Comparison of ENCODE assay signal across 8 mouse cellular contexts in genomic region chr12:25092751-25093211, GRCm38 (mm10). TPM values are rescaled to one million over a fixed set of nuclear protein-coding genes. Genes with fewer than 3 reads are reported as not detected.
DNase-seq lines count a peak whose midpoint lies in the region; ATAC-seq and TF ChIP-seq lines count a peak whose summit lies in the region.

No protein-coding gene starts in this region.

- H3K4me2 ChIP-seq in embryonic facial prominence, embryonic 11.5 days (ENCODE audit: low read depth, low read length) = peak overlapping the region; percentile 71
- peak overlapping the region; percentile 68 for H3K4me2 ChIP-seq in heart, postnatal 0 days (ENCODE audit: low read depth, low read length)
- peak overlapping the region; percentile 66 for H3K4me2 ChIP-seq in stomach, embryonic 14.5 days (replicated peaks; ENCODE audit: low read depth, low read length)

- peak; percentile 34; the same call in 1 of the 2 replicates for ATAC-seq in embryonic facial prominence, embryonic 11.5 days (replicated peaks; ENCODE audit: insufficient number of reproducible peaks, low FRiP score, low TSS enrichment, low read depth)
- ATAC-seq in heart, postnatal 0 days (ENCODE audit: insufficient read depth, low read depth) = no peak
- peak; percentile 21; the same call in 1 of the 2 replicates for ATAC-seq in stomach, embryonic 14.5 days (ENCODE audit: insufficient number of reproducible peaks, insufficient read depth, low FRiP score, low read depth)
- ATAC-seq in inflammation-experienced regulatory T-cells, adult 6 months = no peak

- H3K27me3 ChIP-seq in embryonic facial prominence, embryonic 11.5 days (ENCODE audit: control insufficient read depth, insufficient read depth, low read length) = no peaks in the 10 kb centered on the region
- no peaks in the 10 kb centered on the region for H3K27me3 ChIP-seq in heart, postnatal 0 days (ENCODE audit: control insufficient read depth, insufficient read depth, low read length)
- no peaks in the 10 kb centered on the region for H3K27me3 ChIP-seq in stomach, embryonic 14.5 days (ENCODE audit: control insufficient read depth, insufficient read depth, low read length)

- TF ChIP-seq CTCF in heart, postnatal 0 days (IDR thresholded peaks at IDR 0.05; ENCODE audit: low read depth) = no peak

- no peak overlapping the region for H3K27ac ChIP-seq in embryonic facial prominence, embryonic 11.5 days (replicated peaks; ENCODE audit: low read depth, low read length)
- no peak overlapping the region for H3K27ac ChIP-seq in heart, postnatal 0 days (ENCODE audit: low read depth)
- H3K27ac ChIP-seq in stomach, embryonic 14.5 days (ENCODE audit: low read length) = peak overlapping the region; percentile 55; the same call in 1 of the 2 replicates

- peak overlapping the region; percentile 65 for H3K9ac ChIP-seq in embryonic facial prominence, embryonic 11.5 days (replicated peaks; ENCODE audit: low read length)
- no peak overlapping the region for H3K9ac ChIP-seq in heart, postnatal 0 days (replicated peaks; ENCODE audit: low read depth, low read length)
- no peak overlapping the region for H3K9ac ChIP-seq in stomach, embryonic 14.5 days (replicated peaks; ENCODE audit: low read depth, low read length)

- H3K4me3 ChIP-seq in embryonic facial prominence, embryonic 11.5 days (ENCODE audit: low read depth, low read length) = peak overlapping the region; percentile 41
- peak overlapping the region; percentile 37 for H3K4me3 ChIP-seq in heart, postnatal 0 days (ENCODE audit: low read depth, low read length)
- peak overlapping the region; percentile 56 for H3K4me3 ChIP-seq in stomach, embryonic 14.5 days (ENCODE audit: low read depth, low read length)

- peak; percentile 83 for DNase-seq in CD4-positive helper T cell, adult 2 months (ENCODE audit: low read depth, low spot score)
- DNase-seq in adrenal gland, adult (ENCODE audit: inconsistent age in 2 of 2, low spot score in 1 of 2) = peak; percentile 85 to 95
- peak; percentile 74 for DNase-seq in embryonic facial prominence, embryonic 11.5 days (ENCODE audit: low spot score)
- DNase-seq in heart, postnatal 0 days (ENCODE audit: low spot score) = peak; percentile 10
- peak; percentile 86 for DNase-seq in kidney, postnatal 36 days
- peak; percentile 39 for DNase-seq in lung, postnatal 25 days (ENCODE audit: low spot score)

- H3K9me3 ChIP-seq in embryonic facial prominence, embryonic 11.5 days (replicated peaks; ENCODE audit: control insufficient read depth, low read length) = no peaks in the 10 kb centered on the region
- H3K9me3 ChIP-seq in heart, postnatal 0 days (replicated peaks; ENCODE audit: control insufficient read depth, low read length) = no peaks in the 10 kb centered on the region
- no peaks in the 10 kb centered on the region for H3K9me3 ChIP-seq in stomach, embryonic 14.5 days (ENCODE audit: control insufficient read depth, low read depth, low read length)

- H3K4me1 ChIP-seq in embryonic facial prominence, embryonic 11.5 days (ENCODE audit: control insufficient read depth, insufficient read depth, low read length) = no peaks in the 10 kb centered on the region; the same call in 1 of the 2 replicates
- H3K4me1 ChIP-seq in heart, postnatal 0 days (ENCODE audit: control insufficient read depth, insufficient read depth) = peaks cover 23% of the 10 kb centered on the region
- H3K4me1 ChIP-seq in stomach, embryonic 14.5 days (ENCODE audit: control insufficient read depth, insufficient read depth, low read length) = peaks cover 24% of the 10 kb centered on the region; the same call in 1 of the 2 replicates

- 3% methylated on average over 17 of the region's 17 CpGs for WGBS in embryonic facial prominence, embryonic 11.5 days
- 8% methylated on average over 17 of the region's 17 CpGs for WGBS in heart, postnatal 0 days
- 4% methylated on average over 17 of the region's 17 CpGs for WGBS in stomach, embryonic 14.5 days

- no peak for TF ChIP-seq EP300 in heart, postnatal 0 days (IDR thresholded peaks at IDR 0.05; ENCODE audit: low read depth)

- H3K36me3 ChIP-seq in embryonic facial prominence, embryonic 11.5 days (replicated peaks; ENCODE audit: control insufficient read depth, insufficient read depth, low read depth, low read length) = no peaks in the 10 kb centered on the region
- no peaks in the 10 kb centered on the region for H3K36me3 ChIP-seq in heart, postnatal 0 days (replicated peaks; ENCODE audit: control insufficient read depth, insufficient read depth, low read length)
- no peaks in the 10 kb centered on the region for H3K36me3 ChIP-seq in stomach, embryonic 14.5 days (ENCODE audit: control insufficient read depth, insufficient read depth, low read length)

RNA-seq across cellular contexts. Expression of gene Id2, which starts 4.2 kb away (rescaled TPM):
- 583 and 606 TPM in 2 replicates for polyA plus RNA-seq in embryonic facial prominence, embryonic 11.5 days (2014; fragmentation: Nextera tagmentation; extraction: Ambion mirVana)
- 57.7 and 83.7 TPM in 2 replicates for total RNA-seq in heart, postnatal 0 days (2014; rRNA removed; ENCODE audit: low replicate concordance)
- 131 and 136 TPM in 2 replicates for polyA plus RNA-seq in heart, postnatal 0 days (2015; fragmentation: Nextera tagmentation; extraction: Ambion mirVana)
- 441 and 450 TPM in 2 replicates for polyA plus RNA-seq in stomach, embryonic 14.5 days (2014; fragmentation: Nextera tagmentation; extraction: Ambion mirVana)
- 1,000 to 10,000 TPM in 1 of 3 experiments, 100 to 1,000 TPM in 2; 414 to 1,496 (median 414) TPM for polyA plus RNA-seq in inflammation-experienced regulatory T-cells, adult 6 months (2017; shearing (Covaris generic))

Comparison
In these comparisons a context has a peak if more than half of its experiments do, and no peak if none do; other contexts are left out.
1. DNase-seq: peak in every context shown above with its lines; median percentile 90 in adrenal gland, adult; 86 in kidney, postnatal 36 days; 83 in CD4-positive helper T cell, adult 2 months; 74 in embryonic facial prominence, embryonic 11.5 days; 39 in lung, postnatal 25 days; 10 in heart, postnatal 0 days.
2. ATAC-seq: peak in embryonic facial prominence, embryonic 11.5 days (single experiment) and stomach, embryonic 14.5 days (single experiment); none in heart, postnatal 0 days (single experiment) and inflammation-experienced regulatory T-cells, adult 6 months (single experiment).
3. Peak in every context shown above with its lines, with median percentiles within 50 percentile points of each other: H3K4me2 ChIP-seq and H3K4me3 ChIP-seq.